Mouse (Mus musculus) testis, postnatal 10 days (tissue): ENCODE measurements around the gene Kif21a.
A peak's percentile ranks its signal among the peaks of the same experiment; 100 is the strongest.

Experiments
- DNase-seq: peaks from one replicate; pipeline ENCODE4 v3.0.0; 2021; ENCODE audit warnings: low spot score

Kif21a gene

GRCm38 (mm10) chr15:90938469-90938868, 111.3 kb downstream of the Kif21a start:
- no peak for DNase-seq

GRCm38 (mm10) chr15:90935579-90935978, 114.2 kb downstream of the Kif21a start:
- DNase-seq: no peak

- DNase-seq: no peak
Observed at GRCm38 (mm10) chr15:90931451-90931850, 118.3 kb downstream of the Kif21a start.

- peak; percentile 45 for DNase-seq
Observed at GRCm38 (mm10) chr15:90929043-90929442, 120.7 kb downstream of the Kif21a start.

GRCm38 (mm10) chr15:90896480-90896879, 153.3 kb downstream of the Kif21a start:
- no peak for DNase-seq

GRCm38 (mm10) chr15:90887466-90887865, 162.3 kb downstream of the Kif21a start:
- no peak for DNase-seq
